Mouse (Mus musculus) heart, postnatal 0 days (tissue): ENCODE data around the gene Ifi27l2a.

Experiments
- CTCF ChIP-seq: IDR thresholded peaks from 2 replicates; pipeline ENCODE4 v1.5.1; 2016; ENCODE audit warnings: antibody characterized with exemption, control low read depth, low read depth
- EP300 ChIP-seq: IDR thresholded peaks from 2 replicates; pipeline ENCODE4 v1.6.1; 2016; ENCODE audit warnings: antibody characterized with exemption, low read depth

GRCm38 (mm10) chr12:103482781-103483180 lies 39.3 kb upstream of the Ifi27l2a start:
- TF ChIP-seq CTCF (no peak), EP300 (no peak)
